Mouse (Mus musculus) mouse trophoblast stem cell (cell line): ENCODE measurements around the gene Pax5.

Experiments
- in situ Hi-C, 2 experiments: fragments of 300-500 bp; cut with MseI, MboI; formaldehyde crosslinking; loops; 2 replicates in 1 of 2; 3 replicates in 1 of 2; pipeline ENCODE4 v1.15.1; 2025

The Pax5 gene

DNA sequence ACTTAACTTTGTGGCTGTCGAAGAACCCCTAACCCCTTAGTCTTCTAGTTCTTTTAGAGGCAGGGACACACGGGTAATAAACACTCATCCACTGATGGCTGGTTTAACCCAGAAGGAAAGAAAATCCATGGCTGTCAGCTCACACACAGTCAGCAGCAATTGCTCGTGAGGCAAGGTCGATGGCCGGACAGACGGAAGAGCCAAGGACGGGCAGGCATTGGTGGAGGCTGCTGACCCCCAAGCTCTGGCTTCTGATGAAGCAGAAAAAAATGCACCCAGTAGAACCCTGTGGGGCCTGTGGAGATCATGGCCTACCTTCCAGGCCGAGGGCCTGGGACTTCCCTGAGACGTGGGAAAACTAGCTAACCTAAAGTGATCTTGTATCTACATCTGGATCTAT is 227.4 kb downstream of the Pax5 start:
- in situ Hi-C loops, result no loop called here

DNA sequence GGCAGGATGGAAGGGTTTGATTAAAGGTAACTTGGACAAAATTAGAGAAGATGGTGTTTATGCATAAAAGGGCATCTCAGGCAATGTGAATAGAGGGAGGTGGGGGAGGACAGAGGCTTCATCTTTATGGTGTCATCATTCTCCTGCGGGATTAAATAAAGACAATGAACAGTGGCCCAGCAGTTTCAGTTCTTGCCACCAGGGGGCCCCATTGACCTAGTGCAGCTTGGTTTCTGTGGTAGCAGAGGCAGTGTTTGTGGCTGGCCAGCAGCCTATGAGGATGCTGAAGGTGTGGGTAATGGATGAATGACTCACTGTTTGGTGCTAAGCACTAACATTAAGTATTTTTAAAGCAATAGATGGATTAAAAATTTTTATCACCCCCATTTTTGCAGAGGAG is 230.5 kb downstream of the Pax5 start:
- in situ Hi-C loops, result no loop called here
